ENCODE assay signal across 8 mouse cellular contexts in genomic region chr5:146330031-146330764, GRCm38 (mm10). TPM values are rescaled to one million over a fixed set of nuclear protein-coding genes. Genes with fewer than 3 reads are reported as not detected.
DNase-seq lines count a peak whose midpoint lies in the region; ATAC-seq and TF ChIP-seq lines count a peak whose summit lies in the region.

No protein-coding gene starts in this region.

- ATAC-seq in kidney, embryonic 16.5 days (ENCODE audit: low FRiP score, low TSS enrichment) = no peak
- ATAC-seq in frontal cortex, adult (ENCODE audit: low TSS enrichment) = no peak

- H3K4me1 ChIP-seq in kidney, embryonic 16.5 days (ENCODE audit: insufficient read depth, low read length) = no peaks in the 10 kb centered on the region
- H3K4me1 ChIP-seq in embryonic fibroblast, embryonic 13.5 days (ENCODE audit: control insufficient read depth, insufficient read depth, low read length) = no peaks in the 10 kb centered on the region

- no peak overlapping the region for H3K27ac ChIP-seq in kidney, embryonic 16.5 days (ENCODE audit: low read length)
- no peak overlapping the region for H3K27ac ChIP-seq in embryonic fibroblast, embryonic 13.5 days (ENCODE audit: insufficient read depth, low read length)

- no peak for TF ChIP-seq POLR2A in embryonic fibroblast, embryonic 13.5 days (IDR thresholded peaks at IDR 0.05; ENCODE audit: low read depth, low read length)

- TF ChIP-seq CTCF in embryonic fibroblast, embryonic 13.5 days (IDR thresholded peaks at IDR 0.05; ENCODE audit: borderline replicate concordance, insufficient read depth, low read length) = 0 out of 2 replicates have a peak, but pooled peaks have one; percentile 25

- DNase-seq in kidney, adult 18-20 months = peak; percentile 49
- peak; percentile 75 for DNase-seq in ES-CJ7 (ENCODE audit: low read depth, low spot score)
- DNase-seq in adrenal gland, postnatal 14 days = peak; percentile 60
- DNase-seq in layer of hippocampus, postnatal 14 days (ENCODE audit: low spot score in 2 of 2) = peak; percentile 41 to 69
- peak; percentile 72 for DNase-seq in mesoderm, embryonic 11.5 days (ENCODE audit: low read depth, low spot score)

- no peak overlapping the region for H3K9ac ChIP-seq in kidney, embryonic 16.5 days (replicated peaks; ENCODE audit: low read length)

- H3K9me3 ChIP-seq in kidney, embryonic 16.5 days (ENCODE audit: low read length) = no peaks in the 10 kb centered on the region

- no peaks in the 10 kb centered on the region for H3K36me3 ChIP-seq in kidney, embryonic 16.5 days (ENCODE audit: insufficient read depth, low read length)

- H3K4me2 ChIP-seq in kidney, embryonic 16.5 days (replicated peaks; ENCODE audit: low read depth, low read length) = no peak overlapping the region

- no peaks in the 10 kb centered on the region for H3K27me3 ChIP-seq in kidney, embryonic 16.5 days (ENCODE audit: insufficient read depth, low read length)

- 37% methylated on average over 13 of the region's 13 CpGs for WGBS in kidney, embryonic 16.5 days

- no peak overlapping the region for H3K4me3 ChIP-seq in kidney, embryonic 16.5 days (ENCODE audit: low read length)
- no peak overlapping the region for H3K4me3 ChIP-seq in embryonic fibroblast, embryonic 13.5 days (ENCODE audit: insufficient read depth, low read length)

RNA-seq across cellular contexts. Expression of gene Wasf3, which starts 54.6 kb away (rescaled TPM):
- polyA plus RNA-seq in kidney, embryonic 16.5 days (2015; fragmentation: Nextera tagmentation; extraction: Ambion mirVana) = 3.0 and 3.5 TPM in 2 replicates
- total RNA-seq in adrenal gland, postnatal 14 days (2021) = 19.2 and 21.2 TPM in 2 replicates
- 9.1 and 10.6 TPM in 2 replicates for polyA plus RNA-seq in embryonic fibroblast, embryonic 13.5 days (2011; ENCODE audit: insufficient read length, low read depth, missing spikeins)
- total RNA-seq in layer of hippocampus, postnatal 14 days (2021) = 10 to 100 TPM; 92.7 to 98.3 TPM
